Mouse (Mus musculus) large intestine, adult 2 months (tissue): ENCODE measurements at regions not wholly inside any gene's neighbourhood (a gene's known extent, or its start where the extent isn't known, plus 50 kb on each side); places are given as distances from the start of the nearest gene placed in this dataset.

ENCODE experiments used
- DNase-seq: peaks from one replicate; pipeline ENCODE4 v3.0.0-alpha.2; 2012; ENCODE audit warnings: low read depth, low spot score
- WGBS: fragments of 180-500 bp; shearing (Covaris S2); methylation state at CpG from one replicate; pipeline ENCODE4 v1.1.7; 2018; 5-methylcytosine and 5-hydroxymethylcytosine counted together

DNA sequence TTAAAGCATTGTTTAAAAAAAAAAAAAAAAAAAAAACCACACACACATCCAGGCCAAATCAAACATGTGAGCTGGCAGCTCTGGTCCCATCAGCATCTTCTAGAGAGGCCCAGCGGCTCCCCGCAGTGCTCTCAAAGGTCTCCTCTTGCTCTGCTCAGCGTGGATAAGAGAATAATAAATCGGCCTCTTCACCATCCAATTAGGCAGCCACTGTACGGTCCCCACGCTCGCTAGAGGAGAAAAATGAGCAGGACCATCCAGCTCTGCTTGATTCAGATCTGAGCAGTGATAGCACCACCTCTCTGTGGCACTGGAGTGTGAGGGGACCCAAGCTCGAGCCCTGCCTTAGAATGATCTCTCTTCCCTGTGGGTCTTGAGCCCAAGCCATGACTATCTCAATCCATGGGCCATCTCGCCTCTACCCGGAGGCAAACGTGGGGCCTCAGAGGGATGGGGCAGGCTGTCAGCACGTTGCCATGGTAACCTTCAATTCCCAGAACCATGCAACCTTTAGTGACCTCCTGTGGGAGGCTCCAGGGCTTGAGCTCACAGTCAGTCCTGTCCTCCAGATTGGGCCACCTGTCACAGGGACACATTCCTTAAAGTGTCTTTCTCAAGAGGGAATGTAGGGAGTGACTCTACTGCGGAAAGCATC, 273.6 kb upstream of the Prok2 start:
- WGBS = 70% methylated on average over 13 of the region's 13 CpGs
- no peak for DNase-seq

DNA sequence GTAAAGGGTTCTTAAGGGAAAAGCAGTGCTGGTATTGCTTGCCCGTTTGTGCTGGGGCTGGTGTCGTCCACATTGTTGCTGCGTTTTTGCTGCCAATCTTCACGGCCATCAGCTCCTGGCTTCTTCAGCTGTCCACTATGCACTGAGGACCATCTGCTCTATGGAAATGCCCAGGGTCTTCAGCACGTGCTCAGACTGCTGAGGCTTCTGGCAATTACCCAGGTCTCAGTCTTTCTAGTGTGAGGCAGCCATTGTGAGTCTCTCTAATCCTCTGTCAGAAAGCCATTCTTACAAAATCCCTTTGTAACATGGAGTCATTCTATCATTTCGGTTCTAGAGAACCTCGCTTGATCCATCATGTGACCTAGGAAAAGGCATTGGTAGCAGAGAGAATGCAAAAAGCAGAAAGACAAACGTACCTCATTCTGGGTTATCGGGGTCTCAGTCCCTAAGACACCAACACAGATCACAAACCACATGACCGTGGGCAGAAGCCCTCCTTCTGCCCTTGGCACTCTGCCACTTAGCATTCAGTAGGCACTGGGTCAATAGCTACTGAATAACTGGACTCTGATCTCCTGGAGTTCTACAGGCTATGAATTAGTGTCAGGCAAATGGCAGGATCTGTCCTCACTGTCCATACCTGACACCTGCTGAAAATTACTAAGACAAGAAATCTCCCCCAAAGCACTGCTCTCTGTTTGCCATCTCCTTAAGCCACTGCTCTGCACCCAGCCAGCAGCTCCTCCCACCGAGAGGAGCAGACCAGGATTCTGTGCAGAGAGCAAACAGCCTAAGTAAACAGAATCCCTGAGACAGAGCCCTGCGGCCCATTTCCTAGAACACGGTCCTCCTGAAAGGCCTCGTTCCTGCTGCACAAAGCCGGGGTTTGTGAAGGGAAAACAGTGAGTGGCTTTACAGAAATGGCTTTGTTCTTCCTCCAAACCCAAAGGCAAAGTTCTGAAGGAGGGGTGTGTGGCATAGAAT, 270.1 kb upstream of the Prok2 start:
- DNase-seq = no peak
- 52% methylated on average over 15 of the region's 15 CpGs for WGBS

GRCm38 (mm10) chr6:99994026-99994425, 267.8 kb upstream of the Prok2 start:
- DNase-seq = no peak
- WGBS = 35% methylated on average over 3 of the region's 3 CpGs

GRCm38 (mm10) chr6:99991079-99991478, 264.9 kb upstream of the Prok2 start:
- peak; percentile 88 for DNase-seq

GRCm38 (mm10) chr6:99990604-99991003, 264.4 kb upstream of the Prok2 start:
- DNase-seq = no peak
- 64% methylated on average over 6 of the region's 6 CpGs for WGBS

More at GRCm38 (mm10) chr6:99991079-99991478, 264.9 kb upstream of the Prok2 start:
- 12% methylated on average over 7 of the region's 7 CpGs for WGBS

DNA sequence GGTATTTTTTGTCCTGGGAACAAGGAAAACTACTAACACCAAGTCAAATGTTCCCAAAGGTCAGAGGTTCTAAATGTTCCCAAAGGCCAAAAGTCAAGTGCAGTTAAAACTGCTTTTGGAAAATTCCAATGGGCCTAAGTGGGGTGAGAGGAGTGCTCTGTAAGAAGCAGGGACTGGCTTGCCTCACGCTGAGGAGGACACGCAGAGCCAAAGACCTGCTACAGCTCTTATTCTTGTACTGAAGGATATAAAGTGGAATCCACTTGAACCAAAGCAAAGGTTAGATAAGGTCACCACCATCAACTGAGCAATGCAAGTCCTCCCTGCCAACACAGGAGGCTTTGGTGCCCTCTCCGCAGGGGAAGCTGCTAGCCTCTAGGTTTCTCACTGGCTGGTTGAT, 260.3 kb upstream of the Prok2 start:
- 86% methylated on average over 3 of the region's 3 CpGs for WGBS

GRCm38 (mm10) chr6:99985322-99985721, 259.1 kb upstream of the Prok2 start:
- DNase-seq = no peak
- WGBS = 75% methylated on average over 5 of the region's 5 CpGs

More for the DNA sequence above, 260.3 kb upstream of the Prok2 start:
- DNase-seq = no peak

GRCm38 (mm10) chr6:99984856-99985224, 258.6 kb upstream of the Prok2 start:
- DNase-seq = no peak
- WGBS = 65% methylated on average over 10 of the region's 10 CpGs

DNA sequence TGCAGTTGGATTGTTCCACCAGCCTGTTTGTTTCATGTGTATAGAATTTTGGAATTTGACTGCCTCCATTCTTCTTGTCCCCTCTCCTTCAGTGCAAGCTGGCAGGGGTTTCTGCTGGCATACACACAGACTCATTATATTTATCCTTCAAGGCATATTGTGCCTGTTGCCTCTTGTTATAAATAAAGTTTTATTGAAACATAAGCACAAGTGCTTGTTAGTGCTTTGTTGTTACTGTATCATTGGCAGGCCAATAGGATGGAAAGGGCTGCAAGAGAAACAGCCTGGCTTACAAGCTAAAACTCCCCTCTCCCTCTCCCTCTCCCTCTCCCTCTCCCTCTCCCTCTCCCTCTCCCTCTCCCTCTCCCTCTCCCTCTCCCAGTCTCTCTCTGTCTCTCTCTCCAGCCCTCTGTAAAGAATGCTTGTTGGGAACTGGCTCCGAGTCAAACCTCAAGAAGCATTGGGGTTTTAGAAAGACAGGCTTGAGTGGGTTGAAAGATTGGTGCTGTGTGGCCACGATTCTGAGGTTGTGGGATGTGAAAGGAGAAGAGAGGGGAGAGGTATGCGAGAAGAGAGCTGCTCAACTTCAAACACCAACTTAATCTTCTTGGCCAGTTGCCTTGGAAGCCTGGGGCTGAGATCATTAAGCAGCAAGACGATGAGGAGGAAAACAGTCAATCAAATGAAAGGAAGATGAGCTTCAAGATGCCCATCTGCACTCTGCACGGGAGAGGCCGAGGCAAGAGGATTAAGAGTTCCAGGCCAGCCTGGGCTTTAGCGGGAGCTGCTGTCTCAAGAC, 258.1 kb upstream of the Prok2 start:
- WGBS = 47% methylated on average over 7 of the region's 7 CpGs
- no peak for DNase-seq

GRCm38 (mm10) chr6:99979614-99980013, 253.4 kb upstream of the Prok2 start:
- no peak for DNase-seq
- WGBS = 65% methylated on average over 5 of the region's 5 CpGs

- WGBS = 67% methylated on average over 6 of the region's 6 CpGs
These were observed 252.1 kb upstream of the Prok2 start for GRCm38 (mm10) chr6:99978164-99978746.

GRCm38 (mm10) chr6:99976144-99976543, 250.0 kb upstream of the Prok2 start:
- 38% methylated on average over 5 of the region's 5 CpGs for WGBS
- DNase-seq = no peak

More at GRCm38 (mm10) chr6:99978164-99978746, 252.1 kb upstream of the Prok2 start:
- no peak for DNase-seq

GRCm38 (mm10) chr6:99975486-99975885, 249.3 kb upstream of the Prok2 start:
- WGBS = 90% methylated on average over 7 of the region's 7 CpGs
- no peak for DNase-seq

DNA sequence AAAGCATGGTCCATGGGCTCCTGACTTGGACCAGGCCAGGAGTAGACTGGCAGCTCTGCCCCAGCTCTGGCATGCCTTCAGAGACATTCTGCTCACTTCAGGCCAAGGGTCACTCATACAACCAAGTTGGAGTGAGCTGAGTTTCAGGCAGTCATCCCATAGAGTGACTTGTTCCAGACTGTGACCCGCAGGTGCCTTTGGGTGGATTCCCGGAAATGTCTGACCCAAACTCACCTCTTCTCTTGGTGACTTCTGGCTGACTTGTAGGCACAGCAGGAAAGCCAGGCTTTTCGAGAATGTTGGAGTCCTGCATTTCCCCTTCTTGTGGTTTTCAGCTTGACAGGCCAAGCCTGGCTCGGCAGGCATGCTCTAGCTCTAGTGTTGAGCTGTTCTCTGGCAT, 248.3 kb upstream of the Prok2 start:
- no peak for DNase-seq
- 83% methylated on average over 4 of the region's 4 CpGs for WGBS

GRCm38 (mm10) chr6:99971376-99971775, 245.2 kb upstream of the Prok2 start:
- 45% methylated on average over 9 of the region's 9 CpGs for WGBS
- DNase-seq = no peak

- 23% methylated on average over 5 of the region's 5 CpGs for WGBS
- peak; percentile 57 for DNase-seq
These were observed 242.7 kb upstream of the Prok2 start for GRCm38 (mm10) chr6:99968889-99969288.

DNA sequence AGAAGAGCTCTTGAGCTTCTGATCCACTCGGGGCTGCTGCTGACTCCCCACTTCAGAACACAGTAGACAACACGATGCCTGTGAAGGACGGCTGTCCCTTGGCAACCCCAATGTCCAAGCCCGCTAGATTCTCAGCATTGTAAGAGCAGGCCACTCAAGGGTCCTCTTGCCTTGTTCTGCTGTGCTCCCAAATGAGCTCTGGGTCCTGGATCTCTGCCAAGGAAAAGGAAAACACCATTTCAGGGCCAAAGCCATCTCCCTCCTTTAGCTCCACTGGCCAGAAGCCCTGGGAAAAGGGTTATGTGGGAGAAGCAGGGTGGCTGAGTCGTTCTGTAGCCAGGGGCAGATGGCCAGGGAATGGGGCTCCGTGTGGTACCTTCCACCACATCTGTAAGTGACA, 241.3 kb upstream of the Prok2 start:
- 71% methylated on average over 6 of the region's 6 CpGs for WGBS
- DNase-seq = no peak

DNA sequence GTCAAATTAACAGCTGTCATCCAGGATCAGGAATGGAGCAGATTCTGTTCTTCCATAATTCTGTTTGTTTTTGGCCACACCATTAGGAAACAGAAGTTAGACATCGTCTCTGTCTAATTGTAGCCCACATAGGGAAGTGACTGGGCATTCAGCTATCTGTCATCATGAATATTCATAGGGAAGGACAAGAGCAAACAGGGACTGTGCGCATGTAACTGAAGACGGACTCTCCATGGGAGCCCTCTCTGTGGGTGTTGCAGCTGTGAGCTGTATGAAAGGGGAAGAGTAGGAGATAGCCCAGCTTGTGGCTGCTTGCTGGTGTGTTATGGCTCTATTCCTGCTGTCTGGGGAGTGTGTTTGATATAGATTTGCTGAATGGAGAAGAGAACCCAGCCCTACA, 238.3 kb upstream of the Prok2 start:
- DNase-seq = no peak
- WGBS = 70% methylated on average over 3 of the region's 3 CpGs

DNA sequence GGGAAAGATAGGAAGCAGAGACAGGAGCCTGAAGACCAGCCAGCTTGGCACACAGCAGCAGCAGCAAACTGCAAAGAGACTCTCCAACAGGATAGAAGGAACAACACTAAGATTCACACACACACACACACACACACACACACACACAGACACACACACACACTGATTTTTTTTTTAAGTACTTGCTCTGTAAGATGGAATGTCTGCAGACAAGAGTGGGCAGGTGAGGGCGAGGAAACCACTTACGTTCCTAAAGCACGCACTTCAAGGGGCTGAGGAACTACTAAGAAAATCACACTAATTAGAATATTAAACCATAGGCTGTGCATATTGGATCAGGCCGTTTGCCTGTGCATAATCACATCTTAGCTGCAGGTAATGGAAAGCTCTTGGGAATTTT, 237.8 kb upstream of the Prok2 start:
- no peak for DNase-seq
- 91% methylated on average over 4 of the region's 4 CpGs for WGBS

- WGBS = 74% methylated on average over 4 of the region's 4 CpGs
- DNase-seq = no peak
These were observed 233.2 kb upstream of the Prok2 start for GRCm38 (mm10) chr6:99959371-99959770.
